Mouse (Mus musculus): ENCODE results near the gene Padi3.

DNA sequence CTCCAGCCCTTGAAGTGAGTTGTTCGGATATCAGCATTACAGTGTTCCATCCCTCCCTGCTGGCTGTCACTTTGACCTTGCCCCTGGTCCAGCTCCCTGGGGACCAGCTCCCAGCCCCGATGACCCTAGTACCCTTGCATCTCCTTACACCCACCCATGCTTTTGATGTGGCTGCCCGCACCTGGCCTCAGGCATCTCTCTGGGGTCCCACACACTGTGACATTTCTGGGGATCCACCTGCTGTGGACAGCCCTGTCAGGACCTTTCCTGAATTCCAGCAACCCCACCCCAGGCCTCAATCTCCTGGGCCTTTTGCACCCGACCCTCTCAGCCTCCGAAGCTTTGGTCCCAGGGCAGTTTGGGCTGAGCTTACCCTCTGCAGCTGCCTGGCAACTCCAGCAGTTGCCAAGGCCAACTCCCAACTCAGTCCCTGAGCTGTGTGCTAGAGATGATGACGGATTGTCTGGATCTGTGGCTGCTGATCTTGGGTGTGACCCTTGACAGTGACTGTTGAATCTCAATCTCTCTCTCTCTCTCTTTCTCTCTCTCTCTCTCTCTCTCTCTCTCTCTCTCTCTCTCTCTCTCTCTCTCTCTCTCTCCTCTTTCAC, 24.0 kb upstream of the Padi3 start:
- TF ChIP-seq POLR2A (IDR thresholded peaks at IDR 0.05; ENCODE audit: extremely low read depth, insufficient read depth, low read length): no peak
- TF ChIP-seq CTCF (IDR thresholded peaks at IDR 0.05; ENCODE audit: extremely low read depth, insufficient read depth, low read length): no peak
